Mouse (Mus musculus) bone marrow macrophage, adult 2 months (primary cell): ENCODE data around the gene Htra2.

Experiments
- CTCF ChIP-seq: IDR thresholded peaks from 2 replicates; pipeline ENCODE4 v1.5.1; 2012; ENCODE audit warnings: low read depth, mild to moderate bottlenecking, low read length, moderate library complexity
- POLR2A ChIP-seq: IDR thresholded peaks from 2 replicates; pipeline ENCODE4 v1.6.1; 2012; ENCODE audit warnings: mild to moderate bottlenecking, low read depth, low read length, borderline replicate concordance

DNA sequence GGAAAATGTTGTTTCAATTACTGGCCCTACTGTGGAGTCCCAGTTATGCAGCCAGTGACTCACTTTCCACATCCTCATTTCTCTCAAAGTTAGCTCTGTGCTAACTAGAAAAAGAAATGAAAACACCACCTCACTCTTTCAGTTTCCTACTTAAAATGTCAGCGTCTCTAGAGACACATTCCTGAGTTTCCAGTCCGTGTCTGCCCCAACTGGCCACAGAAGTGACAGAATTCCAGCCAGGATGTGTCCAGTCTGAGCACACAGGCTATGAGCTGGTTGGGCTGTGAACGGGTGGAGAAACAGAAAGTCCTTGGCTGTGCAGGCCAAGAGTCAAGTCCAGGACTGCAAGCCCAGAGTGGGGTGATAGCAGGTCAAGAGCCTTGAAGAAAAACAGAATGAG lies 37.9 kb downstream of the Htra2 start:
- TF ChIP-seq POLR2A (no peak), CTCF (no peak)
